Mouse (Mus musculus) heart, postnatal 0 days (tissue): ENCODE measurements at regions not wholly inside any gene's neighbourhood (a gene's known extent, or its start where the extent isn't known, plus 50 kb on each side); places are given as distances from the start of the nearest gene placed in this dataset.

ENCODE experiments used
- CTCF ChIP-seq: IDR thresholded peaks from 2 replicates; pipeline ENCODE4 v1.5.1; 2016; ENCODE audit warnings: antibody characterized with exemption, control low read depth, low read depth
- EP300 ChIP-seq: IDR thresholded peaks from 2 replicates; pipeline ENCODE4 v1.6.1; 2016; ENCODE audit warnings: antibody characterized with exemption, low read depth

- TF ChIP-seq EP300 (no peak), CTCF (no peak)
Observed at GRCm38 (mm10) chr12:110120141-110120540, 158.7 kb upstream of the Dio3 start.
